Mouse (Mus musculus) limb, embryonic 11.5 days (tissue): ENCODE results near the gene Speer1. TPM values are rescaled to one million over a fixed set of nuclear protein-coding genes. Genes with fewer than 3 reads are reported as not detected.
"Not testable (repeated sequence)": the region's sequence is repeated elsewhere in the genome, so short reads cannot be mapped to it uniquely, and the experiment has no call there.

Source experiments
- ATAC-seq: fragments of 200-750 bp; cut with Nextera tagmentation; 2 replicates; pipeline ENCODE4 v1.8.0; 2017; ENCODE audit warnings: low read depth; ENCODE audit not compliant: insufficient number of reproducible peaks, low FRiP score, low TSS enrichment
- DNase-seq: peaks from one replicate; pipeline ENCODE4 v3.0.0-alpha.2; 2015; ENCODE audit warnings: low spot score
- H3K27ac ChIP-seq: fragments of 300-500 bp; sonication (generic); replicated peaks from 2 replicates; pipeline ENCODE4 v1.5.1; 2014; ENCODE audit warnings: low read depth, mild to moderate bottlenecking, low read length
- H3K27me3 ChIP-seq: fragments of 300-500 bp; sonication (generic); 2 replicates; pipeline ENCODE4 v1.6.1; 2014; ENCODE audit warnings: mild to moderate bottlenecking, low read length, mixed read lengths; ENCODE audit not compliant: control insufficient read depth, insufficient read depth
- H3K36me3 ChIP-seq: fragments of 300-500 bp; sonication (generic); 2 replicates; pipeline ENCODE4 v1.6.1; 2014; ENCODE audit warnings: mild to moderate bottlenecking, low read length, moderate library complexity, mixed read lengths; ENCODE audit not compliant: control insufficient read depth, insufficient read depth
- H3K4me1 ChIP-seq: fragments of 300-500 bp; sonication (generic); 2 replicates; pipeline ENCODE4 v1.6.1; 2014; ENCODE audit warnings: low read length, mixed read lengths; ENCODE audit not compliant: control insufficient read depth, insufficient read depth
- H3K4me2 ChIP-seq: fragments of 300-500 bp; sonication (generic); 2 replicates; pipeline ENCODE4 v1.6.1; 2014; ENCODE audit warnings: low read depth, mild to moderate bottlenecking, moderate library complexity; ENCODE audit not compliant: severe bottlenecking
- H3K4me3 ChIP-seq: fragments of 300-500 bp; sonication (generic); 2 replicates; pipeline ENCODE4 v1.5.1; 2014; ENCODE audit warnings: low read depth, low read length
- H3K9ac ChIP-seq: fragments of 300-500 bp; sonication (generic); 2 replicates; pipeline ENCODE4 v1.6.1; 2014; ENCODE audit warnings: mild to moderate bottlenecking, low read length
- H3K9me3 ChIP-seq: fragments of 300-500 bp; sonication (generic); 2 replicates; pipeline ENCODE4 v1.6.1; 2016; ENCODE audit warnings: low read length; ENCODE audit not compliant: control insufficient read depth
- WGBS: fragments of 180-500 bp; shearing (Covaris S2); extraction: QIAGEN DNeasy Blood & Tissue Kit; methylation state at CpG from one replicate; pipeline ENCODE4 v1.1.7; 2014; 5-methylcytosine and 5-hydroxymethylcytosine counted together
- polyA plus RNA-seq: library from polyadenylated mRNA; unstranded; fragments of >200 nt; fragmentation: Nextera tagmentation; extraction: Ambion mirVana; gene quantifications from 2 replicates; pipeline ENCODE4 v1.2.1, GENCODE M21; 2014

The Speer1 gene
- not detected in 2 replicates for polyA plus RNA-seq

DNA sequence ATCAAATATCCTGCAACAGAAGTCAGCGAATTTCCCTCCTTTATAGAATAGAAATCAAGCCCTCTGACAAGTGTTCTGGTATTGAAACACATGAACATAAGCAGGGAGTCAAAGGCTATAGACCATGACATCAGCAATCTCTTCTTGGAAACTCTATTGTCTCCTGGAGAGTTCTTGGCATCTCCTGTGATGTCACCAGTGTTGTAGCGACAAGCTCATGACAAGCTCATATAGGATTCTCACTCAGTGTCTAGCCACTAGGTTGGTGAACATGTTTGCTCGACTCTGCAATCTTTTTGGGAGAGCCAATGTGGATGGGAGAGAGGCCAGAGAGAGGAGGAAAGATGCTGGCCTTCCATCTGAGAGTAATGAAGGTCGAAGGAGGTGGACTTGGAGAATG lies at the start of gene Speer1:
Gene Speer1 (plus strand): TSS at position 301 of the 400 bp plus-strand sequence.
- not testable (repeated sequence) for H3K9me3 ChIP-seq, H3K36me3 ChIP-seq, H3K4me2 ChIP-seq, H3K4me1 ChIP-seq, H3K27ac ChIP-seq, ATAC-seq, H3K9ac ChIP-seq, DNase-seq, H3K4me3 ChIP-seq, H3K27me3 ChIP-seq
- WGBS, result 75% methylated on average over 1 of the region's 4 CpGs

Other genes with a start within 250 kb of the Speer1 start
- gene Gm8879, start 213.9 kb upstream of the Speer1 start, polyA plus RNA-seq, result not detected in 2 replicates
- not detected in 2 replicates for gene Gm5861, start 158.4 kb upstream of the Speer1 start, polyA plus RNA-seq
- gene Gm8890, start 85.5 kb upstream of the Speer1 start, polyA plus RNA-seq, result not detected in 2 replicates
- gene Gm8897, start 74.9 kb downstream of the Speer1 start, polyA plus RNA-seq, result not detected in 2 replicates
- gene Gm8906, start 161.2 kb downstream of the Speer1 start, polyA plus RNA-seq, result not detected in 2 replicates